Mouse (Mus musculus): ENCODE results near the gene Cend1. TPM values are rescaled to one million over a fixed set of nuclear protein-coding genes. Genes with fewer than 3 reads are reported as not detected.

Gene Cend1
- polyA plus RNA-seq, 1 experiment from 2014 or later = 0.25 TPM

- H3K4me2 ChIP-seq (replicated peaks; ENCODE audit: low read depth, low read length) = no peak overlapping the region
- H3K4me1 ChIP-seq (ENCODE audit: insufficient read depth, low read depth, low read length) = no peaks in the 10 kb centered on the region
- H3K27me3 ChIP-seq (replicated peaks; ENCODE audit: insufficient read depth, low read length) = no peaks in the 10 kb centered on the region
- ATAC-seq (peak; percentile 38; the same call in 1 of the 2 replicates), DNase-seq (ENCODE audit: low spot score) (peak; percentile 41)
- no peak overlapping the region for H3K4me3 ChIP-seq (ENCODE audit: low read depth, low read length)
- WGBS = 46% methylated on average over 4 of the region's 4 CpGs
- H3K9me3 ChIP-seq (ENCODE audit: low read length) = no peaks in the 10 kb centered on the region
- H3K36me3 ChIP-seq (ENCODE audit: insufficient read depth, low read length) = no peaks in the 10 kb centered on the region
- TF ChIP-seq EP300 (IDR thresholded peaks at IDR 0.05) (no peak), CTCF (IDR thresholded peaks at IDR 0.05) (no peak)
- H3K9ac ChIP-seq (replicated peaks; ENCODE audit: low read depth) = no peak overlapping the region
- H3K27ac ChIP-seq (ENCODE audit: low read length) = no peak overlapping the region
Measured at GRCm38 (mm10) chr7:141379584-141379983, 49.7 kb downstream of the Cend1 start.

Other genes with a start within 250 kb of the Cend1 start
- gene Hras, start 235.5 kb downstream of the Cend1 start, polyA plus RNA-seq (2015; fragmentation: Nextera tagmentation; extraction: Ambion mirVana) = 121 and 126 TPM in 2 replicates
- gene Lrrc56, start 235.3 kb downstream of the Cend1 start, polyA plus RNA-seq (2015; fragmentation: Nextera tagmentation; extraction: Ambion mirVana) = 6.8 and 7.4 TPM in 2 replicates
- 0.97 and 1.0 TPM in 2 replicates for gene Lmntd2, start 215.4 kb downstream of the Cend1 start, polyA plus RNA-seq (2015; fragmentation: Nextera tagmentation; extraction: Ambion mirVana)
- 93.6 and 98.7 TPM in 2 replicates for gene Rassf7, start 213.6 kb downstream of the Cend1 start, polyA plus RNA-seq (2015; fragmentation: Nextera tagmentation; extraction: Ambion mirVana)
- gene Phrf1, start 200.7 kb downstream of the Cend1 start, polyA plus RNA-seq (2015; fragmentation: Nextera tagmentation; extraction: Ambion mirVana) = 26.6 and 32.0 TPM in 2 replicates
- 12.6 and 15.8 TPM in 2 replicates for gene Irf7, start 163.0 kb downstream of the Cend1 start, polyA plus RNA-seq (2015; fragmentation: Nextera tagmentation; extraction: Ambion mirVana)
- gene Cdhr5, start 152.7 kb downstream of the Cend1 start, polyA plus RNA-seq (2015; fragmentation: Nextera tagmentation; extraction: Ambion mirVana) = not detected in 2 replicates
- 1.0 and 1.3 TPM in 2 replicates for gene Sct, start 150.4 kb downstream of the Cend1 start, polyA plus RNA-seq (2015; fragmentation: Nextera tagmentation; extraction: Ambion mirVana)
- 0.12 and 0.17 TPM in 2 replicates for gene Drd4, start 137.5 kb downstream of the Cend1 start, polyA plus RNA-seq (2015; fragmentation: Nextera tagmentation; extraction: Ambion mirVana)
- gene Deaf1, start 101.8 kb downstream of the Cend1 start, polyA plus RNA-seq (2015; fragmentation: Nextera tagmentation; extraction: Ambion mirVana) = 35.7 and 40.8 TPM in 2 replicates
- gene Tmem80, start 101.8 kb downstream of the Cend1 start, polyA plus RNA-seq (2015; fragmentation: Nextera tagmentation; extraction: Ambion mirVana) = 34.7 and 44.1 TPM in 2 replicates
- gene Eps8l2, start 90.6 kb downstream of the Cend1 start, polyA plus RNA-seq (2015; fragmentation: Nextera tagmentation; extraction: Ambion mirVana) = 67.6 and 73.1 TPM in 2 replicates
- 260 and 276 TPM in 2 replicates for gene Taldo1, start 37.3 kb downstream of the Cend1 start, polyA plus RNA-seq (2015; fragmentation: Nextera tagmentation; extraction: Ambion mirVana)
- gene Gatd1, start 15.4 kb downstream of the Cend1 start, polyA plus RNA-seq (2015; fragmentation: Nextera tagmentation; extraction: Ambion mirVana) = 49.8 and 52.3 TPM in 2 replicates
- 9.8 and 12.3 TPM in 2 replicates for gene Slc25a22, start 8.4 kb upstream of the Cend1 start, polyA plus RNA-seq (2015; fragmentation: Nextera tagmentation; extraction: Ambion mirVana)
- 1.7 and 1.8 TPM in 2 replicates for gene Pidd1, start 14.5 kb upstream of the Cend1 start, polyA plus RNA-seq (2015; fragmentation: Nextera tagmentation; extraction: Ambion mirVana)
- 878 and 910 TPM in 2 replicates for gene Rplp2, start 17.9 kb upstream of the Cend1 start, polyA plus RNA-seq (2015; fragmentation: Nextera tagmentation; extraction: Ambion mirVana)
- gene Pnpla2, start 25.7 kb upstream of the Cend1 start, polyA plus RNA-seq (2015; fragmentation: Nextera tagmentation; extraction: Ambion mirVana) = 96.0 and 116 TPM in 2 replicates
- gene Cracr2b, start 31.6 kb upstream of the Cend1 start, polyA plus RNA-seq (2015; fragmentation: Nextera tagmentation; extraction: Ambion mirVana) = 74.9 and 82.0 TPM in 2 replicates
- 45.1 and 49.6 TPM in 2 replicates for gene Cd151, start 37.9 kb upstream of the Cend1 start, polyA plus RNA-seq (2015; fragmentation: Nextera tagmentation; extraction: Ambion mirVana)
- 48.0 and 50.5 TPM in 2 replicates for gene Polr2l, start 45.6 kb upstream of the Cend1 start, polyA plus RNA-seq (2015; fragmentation: Nextera tagmentation; extraction: Ambion mirVana)
- 100 and 107 TPM in 2 replicates for gene Tspan4, start 45.7 kb upstream of the Cend1 start, polyA plus RNA-seq (2015; fragmentation: Nextera tagmentation; extraction: Ambion mirVana)
- gene Chid1, start 110.4 kb upstream of the Cend1 start, polyA plus RNA-seq (2015; fragmentation: Nextera tagmentation; extraction: Ambion mirVana) = 15.6 and 20.2 TPM in 2 replicates
- gene Ap2a2, start 132.7 kb upstream of the Cend1 start, polyA plus RNA-seq (2015; fragmentation: Nextera tagmentation; extraction: Ambion mirVana) = 42.6 and 45.5 TPM in 2 replicates
- gene Muc6, start 225.8 kb upstream of the Cend1 start, polyA plus RNA-seq (2015; fragmentation: Nextera tagmentation; extraction: Ambion mirVana) = 0.07 TPM in 2 replicates